Mouse (Mus musculus): Measurements from ENCODE around the gene Extl1. TPM values are rescaled to one million over a fixed set of nuclear protein-coding genes. Genes with fewer than 3 reads are reported as not detected.
"Not testable (repeated sequence)": the region's sequence is repeated elsewhere in the genome, so short reads cannot be mapped to it uniquely, and the experiment has no call there.

The Extl1 gene
- polyA plus RNA-seq (2015; fragmentation: Nextera tagmentation; extraction: Ambion mirVana): 2.6 and 2.8 TPM in 2 replicates

GRCm38 (mm10) chr4:134383750-134384149, at the start of gene Extl1:
Extl1 (minus strand) TSS chr4:134383850.
- H3K9ac ChIP-seq (ENCODE audit: low read length); H3K27ac ChIP-seq (ENCODE audit: low read length); H3K4me1 ChIP-seq (ENCODE audit: control insufficient read depth, insufficient read depth, low read length); H3K4me3 ChIP-seq (ENCODE audit: low read length); H3K27me3 ChIP-seq (ENCODE audit: control insufficient read depth, insufficient read depth, low read length); ATAC-seq (replicated peaks; ENCODE audit: extremely low read depth, insufficient read depth, low FRiP score); H3K36me3 ChIP-seq (ENCODE audit: control insufficient read depth, insufficient read depth); H3K9me3 ChIP-seq (replicated peaks; ENCODE audit: control insufficient read depth, low read length); H3K4me2 ChIP-seq (ENCODE audit: low read depth, low read length): not testable (repeated sequence)
- 94% methylated on average over 2 of the region's 6 CpGs for WGBS

- H3K9me3 ChIP-seq (replicated peaks; ENCODE audit: control insufficient read depth, low read length): no peaks in the 10 kb centered on the region
- no peak overlapping the region for H3K9ac ChIP-seq (ENCODE audit: low read length)
- H3K27me3 ChIP-seq (ENCODE audit: control insufficient read depth, insufficient read depth, low read length): no peaks in the 10 kb centered on the region
- WGBS: 79% methylated on average over 15 of the region's 15 CpGs
- no peak overlapping the region for H3K27ac ChIP-seq (ENCODE audit: low read length)
- no peak overlapping the region for H3K4me3 ChIP-seq (ENCODE audit: low read length)
- H3K4me1 ChIP-seq (ENCODE audit: control insufficient read depth, insufficient read depth, low read length): no peaks in the 10 kb centered on the region
- ATAC-seq (replicated peaks; ENCODE audit: extremely low read depth, insufficient read depth, low FRiP score): no peak
- no peaks in the 10 kb centered on the region for H3K36me3 ChIP-seq (ENCODE audit: control insufficient read depth, insufficient read depth)
- no peak overlapping the region for H3K4me2 ChIP-seq (ENCODE audit: low read depth, low read length)
Measured at GRCm38 (mm10) chr4:134432686-134433360, 49.2 kb upstream of the Extl1 start.

- Histone ChIP-seq H3K27me3 (ENCODE audit: control insufficient read depth, insufficient read depth, low read length) (no peaks in the 10 kb centered on the region), H3K9me3 (replicated peaks; ENCODE audit: control insufficient read depth, low read length) (no peaks in the 10 kb centered on the region), H3K9ac (ENCODE audit: low read length) (peak overlapping the region; percentile 38; the same call in 1 of the 2 replicates), H3K4me2 (ENCODE audit: low read depth, low read length) (peak overlapping the region; percentile 19), H3K4me3 (ENCODE audit: low read length) (no peak overlapping the region), H3K36me3 (ENCODE audit: control insufficient read depth, insufficient read depth) (0 out of 2 replicates have a peak, but pooled peaks cover 3% of the 10 kb centered on the region), H3K4me1 (ENCODE audit: control insufficient read depth, insufficient read depth, low read length) (no peaks in the 10 kb centered on the region), H3K27ac (ENCODE audit: low read length) (no peak overlapping the region)
- no peak for ATAC-seq (replicated peaks; ENCODE audit: extremely low read depth, insufficient read depth, low FRiP score)
- 38% methylated on average over 23 of the region's 23 CpGs for WGBS
Measured at GRCm38 (mm10) chr4:134430381-134431004, 46.8 kb upstream of the Extl1 start.

GRCm38 (mm10) chr4:134425088-134425487, 41.4 kb upstream of the Extl1 start:
- Histone ChIP-seq H3K4me3 (ENCODE audit: low read length) (no peak overlapping the region), H3K4me1 (ENCODE audit: control insufficient read depth, insufficient read depth, low read length) (no peaks in the 10 kb centered on the region), H3K27me3 (ENCODE audit: control insufficient read depth, insufficient read depth, low read length) (no peaks in the 10 kb centered on the region), H3K27ac (ENCODE audit: low read length) (no peak overlapping the region), H3K4me2 (ENCODE audit: low read depth, low read length) (no peak overlapping the region), H3K9ac (ENCODE audit: low read length) (no peak overlapping the region), H3K36me3 (ENCODE audit: control insufficient read depth, insufficient read depth) (peaks cover 9% of the 10 kb centered on the region; the same call in 1 of the 2 replicates), H3K9me3 (replicated peaks; ENCODE audit: control insufficient read depth, low read length) (no peaks in the 10 kb centered on the region)
- WGBS: 68% methylated on average over 7 of the region's 7 CpGs
- no peak for ATAC-seq (replicated peaks; ENCODE audit: extremely low read depth, insufficient read depth, low FRiP score)

- WGBS: 85% methylated on average over 7 of the region's 7 CpGs
- H3K27ac ChIP-seq (ENCODE audit: low read length): no peak overlapping the region
- no peak for ATAC-seq (replicated peaks; ENCODE audit: extremely low read depth, insufficient read depth, low FRiP score)
- no peaks in the 10 kb centered on the region for H3K4me1 ChIP-seq (ENCODE audit: control insufficient read depth, insufficient read depth, low read length)
- H3K27me3 ChIP-seq (ENCODE audit: control insufficient read depth, insufficient read depth, low read length): no peaks in the 10 kb centered on the region
- no peak overlapping the region for H3K4me2 ChIP-seq (ENCODE audit: low read depth, low read length)
- no peaks in the 10 kb centered on the region for H3K9me3 ChIP-seq (replicated peaks; ENCODE audit: control insufficient read depth, low read length)
- peaks cover 9% of the 10 kb centered on the region; the same call in 1 of the 2 replicates for H3K36me3 ChIP-seq (ENCODE audit: control insufficient read depth, insufficient read depth)
- H3K4me3 ChIP-seq (ENCODE audit: low read length): no peak overlapping the region
- no peak overlapping the region for H3K9ac ChIP-seq (ENCODE audit: low read length)
Measured at GRCm38 (mm10) chr4:134423949-134424348, 40.3 kb upstream of the Extl1 start.

GRCm38 (mm10) chr4:134421971-134422370, 38.3 kb upstream of the Extl1 start:
- Histone ChIP-seq H3K4me1 (ENCODE audit: control insufficient read depth, insufficient read depth, low read length) (no peaks in the 10 kb centered on the region), H3K9me3 (replicated peaks; ENCODE audit: control insufficient read depth, low read length) (no peaks in the 10 kb centered on the region), H3K9ac (ENCODE audit: low read length) (no peak overlapping the region), H3K4me3 (ENCODE audit: low read length) (no peak overlapping the region), H3K4me2 (ENCODE audit: low read depth, low read length) (no peak overlapping the region), H3K36me3 (ENCODE audit: control insufficient read depth, insufficient read depth) (peaks cover 13% of the 10 kb centered on the region; the same call in 1 of the 2 replicates), H3K27me3 (ENCODE audit: control insufficient read depth, insufficient read depth, low read length) (no peaks in the 10 kb centered on the region), H3K27ac (ENCODE audit: low read length) (no peak overlapping the region)
- WGBS: 63% methylated on average over 11 of the region's 11 CpGs
- no peak for ATAC-seq (replicated peaks; ENCODE audit: extremely low read depth, insufficient read depth, low FRiP score)

GRCm38 (mm10) chr4:134417111-134417510, 33.5 kb upstream of the Extl1 start:
- Histone ChIP-seq H3K4me3 (ENCODE audit: low read length) (no peak overlapping the region), H3K27ac (ENCODE audit: low read length) (peak overlapping the region; percentile 38; the same call in 1 of the 2 replicates), H3K9ac (ENCODE audit: low read length) (no peak overlapping the region), H3K4me2 (ENCODE audit: low read depth, low read length) (no peak overlapping the region), H3K9me3 (replicated peaks; ENCODE audit: control insufficient read depth, low read length) (no peaks in the 10 kb centered on the region), H3K36me3 (ENCODE audit: control insufficient read depth, insufficient read depth) (peaks cover 9% of the 10 kb centered on the region), H3K27me3 (ENCODE audit: control insufficient read depth, insufficient read depth, low read length) (no peaks in the 10 kb centered on the region), H3K4me1 (ENCODE audit: control insufficient read depth, insufficient read depth, low read length) (peaks cover 8% of the 10 kb centered on the region)
- 60% methylated on average over 7 of the region's 7 CpGs for WGBS
- ATAC-seq (replicated peaks; ENCODE audit: extremely low read depth, insufficient read depth, low FRiP score): peak; percentile 49; the same call in 1 of the 2 replicates

GRCm38 (mm10) chr4:134416602-134417001, 33.0 kb upstream of the Extl1 start:
- no peak for ATAC-seq (replicated peaks; ENCODE audit: extremely low read depth, insufficient read depth, low FRiP score)
- WGBS: 51% methylated on average over 15 of the region's 15 CpGs
- Histone ChIP-seq H3K9me3 (replicated peaks; ENCODE audit: control insufficient read depth, low read length) (no peaks in the 10 kb centered on the region), H3K27ac (ENCODE audit: low read length) (peak overlapping the region; percentile 38; the same call in 1 of the 2 replicates), H3K4me1 (ENCODE audit: control insufficient read depth, insufficient read depth, low read length) (peaks cover 8% of the 10 kb centered on the region), H3K4me3 (ENCODE audit: low read length) (no peak overlapping the region), H3K27me3 (ENCODE audit: control insufficient read depth, insufficient read depth, low read length) (no peaks in the 10 kb centered on the region), H3K36me3 (ENCODE audit: control insufficient read depth, insufficient read depth) (peaks cover 9% of the 10 kb centered on the region), H3K4me2 (ENCODE audit: low read depth, low read length) (peak overlapping the region; percentile 40; the same call in 1 of the 2 replicates), H3K9ac (ENCODE audit: low read length) (peak overlapping the region; percentile 42)

GRCm38 (mm10) chr4:134416177-134416576, 32.5 kb upstream of the Extl1 start:
- H3K4me2 ChIP-seq (ENCODE audit: low read depth, low read length): peak overlapping the region; percentile 40
- ATAC-seq (replicated peaks; ENCODE audit: extremely low read depth, insufficient read depth, low FRiP score): no peak

More at GRCm38 (mm10) chr4:134416177-134416576, 32.5 kb upstream of the Extl1 start:
- Histone ChIP-seq H3K27me3 (ENCODE audit: control insufficient read depth, insufficient read depth, low read length) (no peaks in the 10 kb centered on the region), H3K9ac (ENCODE audit: low read length) (peak overlapping the region; percentile 42), H3K27ac (ENCODE audit: low read length) (peak overlapping the region; percentile 38; the same call in 1 of the 2 replicates), H3K4me1 (ENCODE audit: control insufficient read depth, insufficient read depth, low read length) (peaks cover 8% of the 10 kb centered on the region), H3K9me3 (replicated peaks; ENCODE audit: control insufficient read depth, low read length) (no peaks in the 10 kb centered on the region), H3K4me3 (ENCODE audit: low read length) (no peak overlapping the region), H3K36me3 (ENCODE audit: control insufficient read depth, insufficient read depth) (peaks cover 9% of the 10 kb centered on the region)
- WGBS: 52% methylated on average over 17 of the region's 17 CpGs
